Mouse (Mus musculus): ENCODE results near the gene Grm5.

The Grm5 gene

DNA sequence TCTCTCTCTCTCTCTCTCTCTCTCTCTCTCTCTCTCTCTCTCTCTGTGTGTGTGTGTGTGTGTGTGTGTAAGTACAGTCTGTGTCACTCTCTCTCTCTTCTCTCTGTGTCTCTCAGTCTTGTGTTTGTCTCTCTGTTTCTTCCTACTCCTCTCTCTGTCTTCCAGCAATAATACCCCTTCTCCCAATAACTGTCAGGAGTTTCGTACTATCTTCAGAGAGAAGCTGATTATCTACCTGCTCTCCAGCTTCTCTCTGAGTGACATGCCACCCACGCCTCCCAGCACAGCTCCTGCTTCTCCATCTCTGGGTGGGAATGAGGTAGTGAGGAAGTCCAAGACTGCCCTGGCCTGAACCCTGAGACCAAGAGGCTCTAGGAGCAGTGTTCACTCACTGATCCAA, at the start of gene Grm5:
Gene Grm5, plus strand, starts transcription at position 301 of the 400 bp plus-strand sequence.
- no peak for DNase-seq (ENCODE audit: low spot score)

DNA sequence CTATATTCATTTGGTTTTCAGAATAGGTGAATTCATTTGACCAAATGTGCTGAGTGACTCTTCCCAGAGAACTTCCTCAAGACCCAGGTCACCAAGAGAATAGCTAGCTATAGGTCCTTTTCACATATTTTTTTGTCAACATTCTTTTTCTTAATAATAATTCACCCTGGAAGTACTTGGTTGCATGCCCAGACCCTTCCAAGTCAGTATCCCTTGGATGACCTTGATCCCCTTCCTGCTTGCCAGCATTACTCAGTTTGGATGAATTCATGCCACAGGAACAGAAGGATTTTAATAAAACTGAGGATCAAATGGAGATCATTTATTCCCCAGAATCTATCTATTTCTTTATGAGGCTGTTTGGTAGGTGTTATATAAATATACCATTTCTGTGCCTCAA, 44.9 kb upstream of the Grm5 start:
- no peak for DNase-seq (ENCODE audit: low spot score)

DNA sequence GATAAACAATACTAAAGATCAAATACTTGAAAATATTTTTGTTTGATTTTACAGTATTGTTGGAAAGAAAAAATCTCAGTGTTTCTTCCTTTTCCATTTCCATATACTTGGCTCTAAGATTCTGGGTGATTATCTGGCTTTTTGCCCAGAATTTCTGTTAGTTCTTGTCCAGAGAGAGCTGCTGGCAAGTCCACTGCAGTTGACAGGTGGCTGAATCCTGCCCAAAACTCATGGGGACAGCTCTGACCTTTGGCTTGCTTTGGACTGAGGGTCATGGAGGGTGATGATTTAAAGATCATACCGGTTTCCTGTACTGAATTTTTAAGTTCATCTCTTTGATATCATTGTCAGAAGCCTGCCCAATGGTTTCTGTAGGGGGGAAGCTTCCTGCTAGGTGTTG, 18.7 kb upstream of the Grm5 start:
- no peak for DNase-seq (ENCODE audit: low spot score)

DNA sequence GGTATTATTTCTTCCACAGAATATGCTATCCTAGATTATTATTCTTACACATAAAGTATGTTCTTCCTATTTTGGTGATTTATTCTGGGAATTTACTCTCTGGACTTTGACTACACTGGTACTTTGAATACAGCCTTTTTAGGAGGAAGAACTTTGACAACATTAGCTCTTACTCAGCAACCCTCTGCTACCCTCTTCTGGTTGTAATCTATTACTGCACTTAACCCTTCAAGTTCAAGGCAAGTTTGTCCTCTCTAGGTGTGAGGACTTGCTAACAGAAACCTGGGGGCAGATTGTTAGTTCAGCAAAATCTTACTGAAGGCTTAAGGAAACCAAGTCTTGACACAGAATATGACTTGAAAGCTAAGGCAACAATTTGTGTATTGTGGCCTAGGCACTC, 17.5 kb upstream of the Grm5 start:
- no peak for DNase-seq (ENCODE audit: low spot score)

DNA sequence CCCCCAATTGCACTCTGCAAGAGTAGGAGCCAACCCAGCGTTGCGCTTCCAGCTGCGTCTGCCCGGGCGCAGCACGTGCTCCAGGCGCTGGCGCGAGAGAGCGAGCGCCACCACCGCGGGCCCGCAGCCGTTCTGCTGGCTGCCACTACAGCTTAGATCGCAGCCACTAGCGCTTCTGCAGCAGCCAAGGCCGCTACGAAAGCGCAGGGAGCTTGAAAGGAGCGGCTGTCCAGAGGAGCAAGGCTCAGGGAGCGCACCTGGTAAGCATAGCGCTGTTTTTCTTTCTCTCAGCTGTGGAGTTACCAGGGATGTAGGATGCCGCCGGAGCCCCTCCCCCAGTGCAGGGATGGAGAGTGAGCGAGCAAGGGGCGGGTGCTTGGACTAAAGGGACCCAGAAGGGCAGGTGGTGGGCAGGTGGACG, 323 bp downstream of the Grm5 start:
- DNase-seq (ENCODE audit: low spot score), result no peak

DNA sequence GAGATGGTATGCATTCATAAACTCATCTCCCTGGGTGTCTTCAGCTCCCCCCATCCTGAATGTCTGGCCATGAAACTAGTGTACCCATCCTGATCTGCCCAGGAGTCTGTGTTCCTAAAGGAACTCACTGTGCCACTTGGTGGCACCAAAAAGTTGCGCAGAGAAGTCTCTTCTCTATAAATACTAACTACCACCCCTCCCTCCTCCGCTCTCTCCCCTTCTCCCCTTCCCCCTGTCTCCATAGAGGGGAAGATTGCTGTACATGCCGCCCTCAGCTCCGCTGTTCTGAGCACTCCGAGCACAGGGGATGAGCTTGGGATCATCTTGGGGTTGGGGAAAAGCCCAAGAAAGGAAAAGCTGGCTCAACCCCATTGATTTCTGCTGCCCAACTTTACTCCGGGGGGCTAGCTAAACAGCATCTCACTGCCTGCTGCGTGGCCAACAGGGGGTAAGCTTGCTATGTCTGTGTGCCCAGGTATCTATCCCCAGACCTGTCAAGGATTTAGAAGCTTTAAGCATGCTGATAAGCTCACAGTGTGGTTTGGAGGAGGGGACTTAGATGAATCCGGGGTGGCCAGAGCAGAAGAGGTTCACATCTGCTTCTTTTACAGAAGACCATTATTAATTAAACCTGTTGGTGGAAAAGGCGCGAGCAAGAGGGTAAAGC, 2.4 kb downstream of the Grm5 start:
- DNase-seq (ENCODE audit: low spot score), result no peak

DNA sequence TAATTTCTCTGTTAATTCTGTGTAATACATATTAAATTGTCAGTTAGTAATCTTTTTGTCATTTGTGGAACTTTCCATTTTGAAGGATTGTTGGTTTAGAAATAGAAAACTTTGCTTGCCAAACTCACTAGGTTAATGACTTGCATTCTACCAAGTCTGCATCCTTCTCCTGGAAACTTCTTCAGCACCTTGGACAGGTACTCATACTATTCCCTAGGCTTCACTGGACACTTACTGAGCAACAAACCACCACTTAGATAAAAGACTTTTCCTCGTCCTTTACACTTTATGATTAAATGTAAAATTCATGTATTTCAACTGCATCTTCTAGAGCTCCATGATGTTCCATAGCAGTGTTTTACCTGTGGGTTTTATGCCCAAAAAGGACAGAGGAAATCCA, 4.0 kb downstream of the Grm5 start:
- DNase-seq (ENCODE audit: low spot score), result no peak

DNA sequence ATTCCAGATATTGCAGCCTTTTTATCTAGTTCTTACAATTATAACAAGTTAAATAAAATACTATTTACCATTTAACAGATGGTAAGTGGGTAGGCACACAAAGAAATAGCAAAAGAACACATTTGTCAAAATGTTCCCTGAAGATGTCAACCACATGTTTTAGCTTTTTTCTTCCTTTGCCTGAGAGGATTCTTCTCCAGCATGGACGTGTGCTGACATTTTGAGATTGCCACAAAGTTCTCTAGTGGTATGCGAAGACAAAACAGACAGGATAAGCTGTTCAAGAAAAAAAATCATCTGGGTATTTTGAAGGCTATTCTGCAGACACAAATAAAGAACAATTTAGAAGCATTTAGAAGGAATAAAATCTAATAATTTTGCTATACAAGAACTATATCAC, 42.3 kb downstream of the Grm5 start:
- no peak for DNase-seq (ENCODE audit: low spot score)

DNA sequence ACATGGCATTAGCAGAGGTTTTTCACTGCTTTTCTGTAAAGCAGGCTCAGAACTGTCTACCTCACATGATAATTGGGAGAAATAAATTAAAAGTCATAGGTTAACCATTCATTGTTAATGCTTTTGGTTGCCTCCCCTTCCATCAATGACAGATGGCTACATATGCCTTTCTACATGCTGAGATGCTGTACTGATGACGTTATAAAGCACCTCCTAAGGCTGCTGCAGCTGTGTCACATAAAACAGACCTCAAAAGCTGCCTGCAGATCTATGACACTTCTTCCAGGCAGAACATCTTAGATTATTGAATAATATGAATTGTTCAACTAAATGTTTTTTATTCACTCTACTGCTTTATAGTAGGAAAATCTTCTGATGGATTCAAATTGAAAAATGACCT, 51.6 kb downstream of the Grm5 start:
- DNase-seq (ENCODE audit: low spot score), result no peak

DNA sequence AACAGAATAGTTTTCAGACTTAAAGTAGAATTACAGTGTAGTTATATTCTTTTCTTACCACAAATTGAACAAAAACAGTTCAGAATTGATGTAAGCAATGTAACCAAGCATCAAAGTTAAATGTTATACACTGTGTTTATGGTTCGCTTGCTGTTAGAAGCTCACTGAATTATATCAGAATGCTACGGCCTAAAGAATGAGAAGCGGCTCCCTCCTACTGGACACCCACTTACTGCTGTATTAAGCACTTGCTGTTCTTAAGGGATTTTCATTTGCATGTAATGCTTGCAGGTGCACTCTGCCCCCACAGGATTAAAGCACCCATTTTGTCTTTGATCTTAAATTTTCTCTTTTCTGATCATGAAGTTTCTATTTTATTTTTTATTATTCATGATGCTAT, 66.6 kb downstream of the Grm5 start:
- DNase-seq (ENCODE audit: low spot score), result no peak

DNA sequence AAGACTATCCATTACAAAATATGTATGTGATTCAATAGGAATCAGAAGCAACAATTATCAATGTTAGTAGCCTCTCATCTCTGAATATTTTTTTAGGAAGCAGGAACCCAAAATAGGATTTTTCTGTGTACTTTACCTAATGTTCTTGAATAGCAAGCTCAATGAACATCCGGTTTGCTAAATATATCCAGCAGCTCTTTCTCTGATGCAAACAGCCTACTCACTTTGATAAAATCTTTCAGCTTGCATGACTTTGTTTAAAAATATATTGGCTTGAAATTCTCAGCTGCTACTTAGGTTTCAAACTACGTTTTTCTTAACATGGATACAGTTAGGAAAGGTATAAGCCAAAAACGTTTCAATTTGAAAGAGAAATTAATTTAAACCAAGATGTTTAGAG, 77.8 kb downstream of the Grm5 start:
- no peak for DNase-seq (ENCODE audit: low spot score)

DNA sequence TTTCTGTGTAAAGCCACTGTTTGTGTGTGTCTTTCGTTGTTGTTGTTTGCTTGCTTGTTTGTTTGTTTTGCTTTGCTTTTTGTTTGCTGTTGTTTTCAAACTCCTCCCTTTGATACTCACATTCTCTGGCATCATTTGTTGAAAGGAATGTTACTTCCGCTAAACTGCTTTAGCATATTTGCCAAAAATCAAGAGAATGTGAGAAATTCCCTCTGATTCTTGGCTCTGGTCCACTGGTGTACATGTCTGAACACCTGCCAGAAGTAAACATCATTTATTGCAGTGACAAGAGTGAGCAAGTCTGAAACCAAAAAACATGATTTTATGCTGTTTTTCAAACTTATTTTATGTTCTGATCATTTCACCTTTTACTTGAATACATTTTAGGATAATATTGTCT, 80.1 kb downstream of the Grm5 start:
- no peak for DNase-seq (ENCODE audit: low spot score)

DNA sequence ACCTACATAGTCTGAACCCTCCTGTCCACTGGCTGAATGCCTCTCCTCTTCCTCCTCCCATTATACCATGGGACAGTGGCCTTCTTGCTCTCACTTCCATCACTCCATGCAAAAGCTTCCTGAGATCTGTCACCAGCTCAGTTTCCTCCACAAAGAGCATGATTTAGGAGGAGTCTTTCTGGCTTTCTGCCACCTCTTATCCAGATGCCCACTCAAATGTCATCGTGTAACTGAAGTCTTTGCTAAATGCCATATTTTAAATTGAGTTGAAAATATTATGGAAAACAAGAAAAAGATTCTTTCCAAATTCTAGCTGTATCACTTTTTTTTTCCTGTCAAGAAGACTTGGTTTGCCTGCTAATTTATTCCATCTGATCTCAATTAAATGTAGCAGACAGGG, 132.4 kb downstream of the Grm5 start:
- no peak for DNase-seq (ENCODE audit: low spot score)

DNA sequence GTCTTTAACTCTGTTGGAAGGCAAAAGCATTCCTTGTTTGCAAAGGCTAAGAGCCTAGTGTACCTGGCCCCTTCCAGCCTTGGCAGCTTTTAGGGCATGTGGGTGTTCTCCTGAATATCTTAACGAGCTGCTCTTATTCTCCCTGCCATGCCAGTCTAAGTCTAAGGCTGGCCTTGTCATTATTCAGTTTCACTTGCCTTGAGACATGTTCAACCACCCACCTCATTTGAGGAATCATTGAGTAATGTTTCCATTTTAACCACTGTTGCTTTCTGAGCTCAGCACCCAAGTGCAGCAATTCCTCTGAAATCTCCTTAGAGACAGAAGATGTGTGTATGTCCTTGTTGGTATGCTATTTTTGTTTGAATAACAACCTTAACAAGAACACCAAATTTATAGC, 134.7 kb downstream of the Grm5 start:
- DNase-seq (ENCODE audit: low spot score), result no peak

DNA sequence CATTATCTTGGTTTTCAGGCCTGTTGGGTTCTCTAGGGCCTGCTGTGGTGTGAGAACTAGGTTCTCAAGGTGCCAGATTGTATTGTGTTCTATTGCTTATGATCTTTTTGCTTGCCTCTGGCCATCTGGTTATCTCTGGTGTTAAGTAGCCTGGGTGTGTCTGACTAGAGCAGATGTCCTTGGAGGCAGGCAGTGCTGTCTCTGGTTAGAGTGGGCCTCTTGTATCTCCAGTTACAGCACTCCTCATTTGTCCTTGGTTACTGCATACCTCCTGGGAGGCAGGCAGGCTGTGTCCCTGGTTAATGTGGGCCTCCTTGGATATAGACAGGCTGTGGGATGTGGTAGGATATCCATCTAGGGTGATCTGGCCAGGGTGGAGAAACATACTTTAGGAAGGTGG, 150.5 kb downstream of the Grm5 start:
- no peak for DNase-seq (ENCODE audit: low spot score)

DNA sequence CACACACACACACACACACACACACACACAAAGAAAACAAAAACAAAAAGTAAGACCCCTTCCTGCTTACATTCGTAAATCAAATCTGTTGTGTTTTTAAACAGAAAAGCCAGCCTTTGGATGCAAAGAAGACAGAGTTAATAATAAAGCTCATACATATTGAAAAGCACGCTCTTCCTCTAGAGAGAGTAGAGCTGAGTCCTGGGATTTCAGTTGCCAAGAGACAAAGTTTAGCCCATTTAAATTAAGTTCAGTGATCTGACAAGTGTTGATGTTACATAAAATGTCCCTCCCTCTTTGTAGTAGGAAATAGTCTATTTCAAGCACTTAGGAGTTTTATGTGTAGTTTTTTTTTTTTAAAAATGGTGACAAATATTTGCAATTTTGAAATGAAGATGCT, 178.0 kb downstream of the Grm5 start:
- no peak for DNase-seq (ENCODE audit: low spot score)

DNA sequence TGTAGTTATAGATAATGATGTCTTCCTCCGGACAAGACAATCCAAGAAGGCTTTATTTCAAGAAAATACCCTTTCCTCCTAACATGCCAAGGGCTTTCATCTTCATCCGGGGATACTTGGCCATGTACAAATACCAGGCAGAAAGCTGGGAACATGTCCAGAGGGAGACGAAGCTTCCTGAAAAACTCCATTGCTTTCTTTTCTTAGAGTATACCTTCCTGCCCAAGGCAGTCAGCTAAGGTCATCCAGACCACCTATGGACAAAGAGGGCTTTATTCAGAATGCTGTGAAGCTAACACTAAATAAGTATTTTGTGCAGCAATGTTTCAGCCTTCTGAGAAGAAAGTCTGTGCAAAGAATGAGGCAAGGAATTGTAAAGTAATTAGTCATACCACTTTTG, 178.4 kb downstream of the Grm5 start:
- DNase-seq (ENCODE audit: low spot score), result no peak

DNA sequence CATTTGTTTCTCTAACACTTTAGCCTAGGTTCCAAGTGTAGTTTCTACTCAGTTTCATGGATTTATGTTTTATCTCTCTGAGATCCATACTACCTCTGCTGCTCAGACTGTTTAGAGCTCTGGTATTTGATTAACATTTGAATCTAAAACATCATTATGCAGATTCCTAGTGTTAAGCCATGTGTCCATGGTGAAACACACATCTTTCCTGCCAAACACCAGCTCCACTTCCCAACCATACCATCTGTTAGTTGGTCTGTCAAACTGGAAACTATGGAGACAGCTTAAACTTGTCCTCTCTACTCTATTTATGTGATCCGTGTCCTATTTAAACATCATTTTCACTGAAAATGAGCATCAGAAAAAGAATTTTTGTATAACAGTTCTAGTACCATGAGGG, 203.6 kb downstream of the Grm5 start:
- DNase-seq (ENCODE audit: low spot score), result no peak

DNA sequence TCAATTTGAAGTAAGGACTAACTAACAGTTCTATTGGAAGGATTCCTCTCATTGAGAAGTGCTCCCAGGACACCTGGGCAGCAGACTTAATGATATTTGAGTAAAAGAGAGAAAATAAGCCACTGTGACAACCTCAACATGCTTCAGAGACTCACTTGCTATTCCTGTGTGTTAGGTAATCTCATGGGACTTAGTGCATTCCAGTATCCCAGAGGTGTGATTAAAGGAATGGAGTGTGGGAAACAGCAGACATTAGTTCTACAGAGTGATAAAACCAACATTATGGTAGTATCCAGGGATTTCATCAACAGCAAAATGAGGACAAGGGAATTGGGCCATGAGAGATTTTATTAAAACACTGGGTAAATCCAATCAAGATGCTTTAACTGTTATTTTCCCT, 205.0 kb downstream of the Grm5 start:
- no peak for DNase-seq (ENCODE audit: low spot score)

DNA sequence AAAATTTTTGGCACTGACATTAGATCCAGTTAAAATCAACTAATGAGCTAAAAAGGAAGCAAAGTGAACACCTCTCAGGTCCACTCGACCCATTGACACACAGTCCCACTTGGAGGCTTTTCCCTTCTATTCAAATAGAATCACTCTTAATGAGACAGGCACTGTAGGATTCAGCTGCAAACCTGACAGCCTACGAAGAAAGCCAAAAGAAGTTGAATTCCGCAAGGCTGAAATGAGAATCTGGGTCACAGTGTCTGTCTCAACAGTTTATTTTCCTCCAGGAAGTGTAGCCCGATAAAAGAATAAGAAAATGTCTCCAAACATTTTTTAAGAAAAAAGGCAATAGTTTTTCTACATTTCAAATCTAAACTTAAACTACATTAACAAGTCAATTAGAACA, 209.9 kb downstream of the Grm5 start:
- DNase-seq (ENCODE audit: low spot score), result no peak

DNA sequence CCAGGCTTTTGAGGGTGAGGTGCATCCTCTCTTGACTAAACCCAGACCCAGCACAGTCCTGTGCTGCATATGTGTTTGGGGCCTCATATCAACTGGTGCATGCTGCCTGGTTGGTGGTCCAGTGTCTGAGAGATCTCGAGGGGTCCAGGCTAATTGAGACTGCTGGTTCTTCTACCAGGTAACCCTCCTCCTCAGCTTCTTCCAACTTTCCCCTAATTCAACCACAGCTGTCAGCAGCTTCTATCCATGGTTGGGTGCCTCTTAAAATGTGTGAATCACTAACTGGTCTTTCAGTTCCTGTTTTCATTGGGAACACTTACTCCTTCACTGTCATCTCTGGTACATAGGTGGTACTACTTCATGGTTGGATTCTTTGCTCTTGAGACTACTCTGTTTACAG, 240.9 kb downstream of the Grm5 start:
- no peak for DNase-seq (ENCODE audit: low spot score)

DNA sequence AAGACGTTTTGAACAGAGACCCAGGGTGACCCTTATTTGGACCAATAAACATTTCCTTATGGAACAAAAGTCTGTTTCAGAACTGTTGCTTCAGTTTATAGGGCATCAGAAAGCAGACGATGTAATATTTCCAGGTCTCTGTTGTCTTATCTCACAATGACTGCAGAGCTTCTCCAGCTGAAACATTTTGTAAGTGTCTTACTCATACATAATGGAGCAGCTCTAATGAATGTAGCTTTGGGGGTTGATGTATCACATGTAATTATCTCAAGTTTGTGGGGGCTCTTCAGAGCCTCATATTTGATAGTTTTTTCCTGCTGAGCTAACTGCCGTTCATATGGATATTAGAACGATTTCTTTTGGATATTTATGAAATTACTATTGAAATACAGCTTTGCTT, 250.7 kb downstream of the Grm5 start:
- DNase-seq (ENCODE audit: low spot score), result no peak

DNA sequence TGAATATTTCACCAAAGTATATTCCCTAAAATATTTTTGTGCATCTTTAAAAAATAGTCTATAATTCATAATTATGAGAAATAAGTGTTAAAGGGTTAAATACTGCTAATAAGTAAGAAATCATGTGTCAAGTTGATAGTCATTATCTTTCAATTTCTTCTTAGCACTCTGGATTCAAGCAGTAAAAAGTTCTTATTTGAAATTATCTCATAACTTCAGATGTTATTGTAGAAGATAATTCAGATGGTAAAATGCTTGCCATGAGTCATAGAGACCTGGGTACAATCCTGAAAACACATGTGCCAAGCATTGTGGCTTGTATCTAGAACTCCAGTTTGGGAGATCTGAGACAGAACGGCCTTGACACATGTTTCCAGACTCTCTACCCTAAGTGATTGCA, 254.6 kb downstream of the Grm5 start:
- DNase-seq (ENCODE audit: low spot score), result no peak

DNA sequence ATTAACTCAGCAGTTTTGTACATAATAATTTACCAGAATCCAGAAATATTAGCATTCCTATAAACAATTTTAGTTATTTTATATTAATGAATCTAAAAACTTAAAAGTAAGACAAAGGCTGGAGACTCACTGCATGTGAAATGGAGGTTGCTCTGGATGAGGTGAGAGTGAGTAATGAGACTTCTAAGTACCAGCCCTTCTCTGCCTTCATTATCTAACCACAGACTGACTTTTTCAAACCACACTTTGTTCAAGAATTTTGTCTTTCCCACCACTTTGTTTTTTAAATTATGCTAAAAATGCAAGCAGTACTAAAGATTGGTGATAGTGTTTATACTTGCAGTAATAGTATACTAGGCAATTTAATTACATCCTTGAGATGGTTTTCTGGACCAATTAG, 259.5 kb downstream of the Grm5 start:
- DNase-seq (ENCODE audit: low spot score), result no peak

DNA sequence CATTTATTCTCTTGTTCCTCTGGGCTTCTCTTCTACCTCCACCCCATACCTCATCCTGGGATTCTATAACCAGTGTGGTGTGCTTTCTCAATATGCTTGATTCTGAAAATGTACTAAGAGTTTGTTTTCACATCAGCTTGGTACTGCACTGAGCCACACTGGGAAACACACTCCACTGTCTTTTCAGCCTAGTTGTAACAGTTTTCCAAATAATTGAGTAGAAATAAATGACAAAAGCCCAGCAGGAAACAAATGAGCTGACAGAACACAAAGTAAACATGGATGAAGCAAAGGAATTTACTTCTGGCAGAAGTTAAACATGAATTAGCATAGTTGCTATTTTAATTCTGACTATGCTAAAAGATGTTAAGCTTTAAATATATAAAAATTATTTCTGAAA, 262.1 kb downstream of the Grm5 start:
- no peak for DNase-seq (ENCODE audit: low spot score)
